12 mouse cellular contexts compared by ENCODE assay signal in genomic region chr10:21906894-21907446, GRCm38 (mm10). TPM values are rescaled to one million over a fixed set of nuclear protein-coding genes. Genes with fewer than 3 reads are reported as not detected.
DNase-seq lines count a peak whose midpoint lies in the region.
"Had no signal": no experiment of that assay in that cellular context is flagged by ENCODE, and none has a peak within 500 bp of the region (broad histone marks: within the 10 kb centered on the region; RNA-seq: fewer than 3 reads in every experiment).

No protein-coding gene starts in this region.

- DNase-seq in spleen, postnatal 36 days (ENCODE audit: low spot score in 2 of 2) = peak; percentile 19 to 36
- DNase-seq in spleen, postnatal 10 days (ENCODE audit: low spot score in 2 of 2) = no peak
- DNase-seq in embryonic facial prominence, embryonic 10.5 days (ENCODE audit: low spot score) = peak; percentile 32
- DNase-seq in naive thymus-derived CD4-positive, alpha-beta T cell, adult 2 months (ENCODE audit: low read depth) = peak; percentile 80
- DNase-seq in urinary bladder, postnatal 36 days (ENCODE audit: low spot score in 2 of 2) = no peak
- no peak for DNase-seq in urinary bladder, postnatal 4 days (ENCODE audit: low spot score in 2 of 2)
- no peak for DNase-seq in layer of hippocampus, postnatal 25 days (ENCODE audit: extremely low spot score in 1 of 2, low spot score in 1 of 2)
- DNase-seq: cerebellum, adult 11-12 months; heart, postnatal 4 days; kidney, adult 9 months had no signal

- no peaks in the 10 kb centered on the region for H3K9me3 ChIP-seq in embryonic facial prominence, embryonic 10.5 days

- peaks cover 10% of the 10 kb centered on the region for H3K4me1 ChIP-seq in embryonic facial prominence, embryonic 10.5 days

- H3K27me3 ChIP-seq in embryonic facial prominence, embryonic 10.5 days (replicated peaks; ENCODE audit: low read depth, poor library complexity, severe bottlenecking) = no peaks in the 10 kb centered on the region

- no peak overlapping the region for H3K4me3 ChIP-seq in embryonic facial prominence, embryonic 10.5 days
- H3K4me3 ChIP-seq: left cerebral cortex, adult 2 months had no signal

- WGBS in embryonic facial prominence, embryonic 10.5 days = 10% methylated on average over 5 of the region's 5 CpGs

- peak overlapping the region; percentile 30 for H3K27ac ChIP-seq in embryonic facial prominence, embryonic 10.5 days (replicated peaks)
- H3K27ac ChIP-seq: left cerebral cortex, adult 2 months; liver, embryonic 14.5 days had no signal

- H3K36me3 ChIP-seq in embryonic facial prominence, embryonic 10.5 days (replicated peaks) = no peaks in the 10 kb centered on the region

RNA-seq across cellular contexts. Expression of gene Sgk1, which starts 25.0 kb away (rescaled TPM):
- 18.7 and 23.3 TPM in 2 replicates for polyA plus RNA-seq in embryonic facial prominence, embryonic 10.5 days (2016; fragmentation: Nextera tagmentation; extraction: Ambion mirVana)
- total RNA-seq in layer of hippocampus, postnatal 25 days (2021) = 10 to 100 TPM; 83.0 to 94.8 TPM

Comparison
In these comparisons a context has a peak if more than half of its experiments do, and no peak if none do; other contexts are left out.
1. DNase-seq: peak in spleen, postnatal 36 days (2 of 2), embryonic facial prominence, embryonic 10.5 days (single experiment) and naive thymus-derived CD4-positive, alpha-beta T cell, adult 2 months (single experiment); none in spleen, postnatal 10 days (0 of 2), urinary bladder, postnatal 36 days (0 of 2), urinary bladder, postnatal 4 days (0 of 2) and layer of hippocampus, postnatal 25 days (0 of 2).